Mouse (Mus musculus): ENCODE measurements at regions not wholly inside any gene's neighbourhood (a gene's known extent, or its start where the extent isn't known, plus 50 kb on each side); places are given as distances from the start of the nearest gene placed in this dataset.

DNA sequence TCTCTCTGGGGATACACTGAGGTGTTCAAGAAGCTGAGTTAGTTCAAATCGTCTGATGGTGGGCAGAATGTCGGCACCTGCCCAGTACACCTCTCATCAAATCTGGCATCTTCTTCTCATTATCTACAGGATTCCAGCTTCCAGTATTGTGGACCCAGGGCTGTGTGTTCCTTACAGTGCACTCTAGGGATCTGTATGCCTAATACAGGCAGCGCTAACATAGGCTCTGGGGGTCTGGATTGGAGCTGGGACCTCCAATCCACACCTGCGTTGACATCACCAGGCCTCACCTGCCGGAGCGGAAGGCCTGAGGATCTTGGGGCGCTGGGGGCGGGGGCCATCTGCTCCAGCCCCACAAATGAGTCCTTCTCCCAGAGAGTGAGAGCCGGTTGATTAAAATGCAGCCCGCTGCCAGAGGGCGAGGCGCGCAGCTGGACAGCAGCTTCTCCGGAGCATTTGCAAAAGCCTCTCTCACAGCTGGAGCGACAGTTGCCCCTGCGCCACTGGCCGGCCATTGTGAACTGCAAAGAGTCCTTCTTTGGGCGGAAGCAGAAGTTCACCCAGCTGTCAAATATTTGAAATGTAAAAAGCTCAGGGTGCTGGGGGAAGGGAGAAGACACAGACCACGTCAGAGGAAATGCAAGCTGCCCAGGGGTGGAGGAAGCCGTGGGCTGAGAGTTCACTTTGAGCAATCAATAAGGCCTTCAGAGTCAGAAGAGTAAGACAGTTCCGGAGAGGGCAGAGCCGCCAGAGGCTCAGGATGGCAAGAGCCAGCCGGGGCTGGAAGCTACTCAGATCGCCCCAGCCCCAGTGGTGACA is 347.0 kb downstream of the Rnf144a start:
- Histone ChIP-seq H3K4me1 (ENCODE audit: control insufficient read depth, insufficient read depth, low read length) (peaks cover 9% of the 10 kb centered on the region), H3K4me3 (replicated peaks; ENCODE audit: insufficient read depth, low read depth, low read length) (no peak overlapping the region), H3K27me3 (ENCODE audit: control insufficient read depth, insufficient read depth, low read length) (no peaks in the 10 kb centered on the region), H3K27ac (ENCODE audit: insufficient read depth, low read length) (no peak overlapping the region)
- DNase-seq: no peak
- 56% methylated on average over 24 of the region's 24 CpGs for WGBS
- TF ChIP-seq CTCF (IDR thresholded peaks at IDR 0.05; ENCODE audit: borderline replicate concordance, insufficient read depth, low read depth, low read length) (no peak), POLR2A (IDR thresholded peaks at IDR 0.05; ENCODE audit: borderline replicate concordance, insufficient read depth, low read length) (no peak)

DNA sequence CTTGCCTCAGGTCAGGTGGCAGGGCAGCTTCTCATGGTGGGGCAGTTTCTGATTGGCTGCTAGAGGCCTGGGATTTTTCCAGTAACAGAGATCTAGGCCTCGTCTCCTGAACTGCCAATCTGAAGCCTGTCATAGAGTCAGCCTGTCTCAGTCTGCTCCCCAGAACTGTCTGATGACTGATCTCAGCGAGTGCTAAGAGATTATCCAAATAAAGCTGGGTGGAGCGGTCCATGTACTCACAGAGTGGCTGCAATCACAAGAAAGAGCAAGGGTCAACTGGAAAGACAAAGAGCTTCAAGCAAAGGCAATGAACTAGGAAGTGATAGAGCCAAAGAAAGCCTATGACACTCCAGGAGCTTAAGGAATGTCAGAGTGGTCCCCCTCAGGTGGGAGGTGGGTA is 354.7 kb downstream of the Rnf144a start:
- Histone ChIP-seq H3K27me3 (ENCODE audit: control insufficient read depth, insufficient read depth, low read length) (no peaks in the 10 kb centered on the region), H3K4me3 (replicated peaks; ENCODE audit: insufficient read depth, low read depth, low read length) (no peak overlapping the region), H3K27ac (ENCODE audit: insufficient read depth, low read length) (no peak overlapping the region), H3K4me1 (ENCODE audit: control insufficient read depth, insufficient read depth, low read length) (no peaks in the 10 kb centered on the region)
- no peak for DNase-seq
- 72% methylated on average over 3 of the region's 3 CpGs for WGBS
- no peak for TF ChIP-seq POLR2A (IDR thresholded peaks at IDR 0.05; ENCODE audit: borderline replicate concordance, insufficient read depth, low read length)
- no peak for TF ChIP-seq CTCF (IDR thresholded peaks at IDR 0.05; ENCODE audit: borderline replicate concordance, insufficient read depth, low read depth, low read length)

DNA sequence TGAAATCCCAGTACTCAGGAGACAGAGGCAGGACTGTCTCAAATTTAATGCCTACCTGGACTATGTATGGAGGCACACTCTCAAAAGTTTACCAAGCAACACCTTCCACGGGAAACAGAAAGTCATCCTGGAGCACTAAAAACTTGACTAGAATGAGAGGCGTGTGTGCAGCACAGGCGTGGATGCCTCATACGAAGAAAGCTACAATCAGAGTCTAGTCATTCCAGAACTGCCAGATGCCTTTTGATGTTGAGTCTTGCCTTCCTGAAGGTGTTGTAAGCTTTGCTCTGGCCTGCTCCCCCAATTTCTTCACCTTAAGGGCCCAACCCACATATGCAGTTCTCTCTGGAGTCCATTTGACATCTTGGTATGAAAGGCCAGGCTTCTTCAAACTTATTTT is 356.0 kb downstream of the Rnf144a start:
- Histone ChIP-seq H3K27me3 (ENCODE audit: control insufficient read depth, insufficient read depth, low read length) (no peaks in the 10 kb centered on the region), H3K27ac (ENCODE audit: insufficient read depth, low read length) (no peak overlapping the region), H3K4me1 (ENCODE audit: control insufficient read depth, insufficient read depth, low read length) (no peaks in the 10 kb centered on the region), H3K4me3 (replicated peaks; ENCODE audit: insufficient read depth, low read depth, low read length) (no peak overlapping the region)
- TF ChIP-seq CTCF (IDR thresholded peaks at IDR 0.05; ENCODE audit: borderline replicate concordance, insufficient read depth, low read depth, low read length) (no peak), POLR2A (IDR thresholded peaks at IDR 0.05; ENCODE audit: borderline replicate concordance, insufficient read depth, low read length) (no peak)
- DNase-seq: no peak
- WGBS: 93% methylated on average over 4 of the region's 4 CpGs

DNA sequence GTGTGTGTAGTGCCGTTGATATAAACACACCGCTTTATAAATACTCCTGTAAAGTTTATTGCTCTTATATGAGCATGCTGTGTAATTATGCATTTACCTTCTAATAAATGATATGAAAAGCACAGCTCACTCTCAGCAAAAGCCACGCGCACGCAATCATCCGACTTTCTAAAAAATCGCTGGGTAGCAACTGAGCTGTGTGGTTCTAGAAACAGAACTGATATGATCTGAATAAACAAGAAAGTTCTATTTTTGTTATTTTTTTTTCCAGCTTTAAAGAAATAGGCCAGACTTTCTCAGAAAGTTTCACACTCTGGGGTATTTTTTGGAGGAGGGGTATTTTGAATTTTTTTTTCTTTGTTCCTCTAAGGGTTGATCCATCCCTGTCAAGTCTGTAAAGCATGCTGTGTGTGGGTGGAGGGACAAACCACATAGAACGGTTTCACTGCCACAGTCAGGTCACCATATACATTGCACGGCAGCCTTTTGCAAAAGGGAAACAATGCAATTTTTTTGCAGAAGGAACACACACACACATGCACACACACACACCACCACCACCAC is 357.5 kb downstream of the Rnf144a start:
- Histone ChIP-seq H3K27ac (ENCODE audit: insufficient read depth, low read length) (no peak overlapping the region), H3K27me3 (ENCODE audit: control insufficient read depth, insufficient read depth, low read length) (no peaks in the 10 kb centered on the region), H3K4me3 (replicated peaks; ENCODE audit: insufficient read depth, low read depth, low read length) (no peak overlapping the region), H3K4me1 (ENCODE audit: control insufficient read depth, insufficient read depth, low read length) (no peaks in the 10 kb centered on the region)
- no peak for TF ChIP-seq POLR2A (IDR thresholded peaks at IDR 0.05; ENCODE audit: borderline replicate concordance, insufficient read depth, low read length)
- TF ChIP-seq CTCF (IDR thresholded peaks at IDR 0.05; ENCODE audit: borderline replicate concordance, insufficient read depth, low read depth, low read length): no peak
- DNase-seq: no peak
- WGBS: 91% methylated on average over 9 of the region's 9 CpGs

DNA sequence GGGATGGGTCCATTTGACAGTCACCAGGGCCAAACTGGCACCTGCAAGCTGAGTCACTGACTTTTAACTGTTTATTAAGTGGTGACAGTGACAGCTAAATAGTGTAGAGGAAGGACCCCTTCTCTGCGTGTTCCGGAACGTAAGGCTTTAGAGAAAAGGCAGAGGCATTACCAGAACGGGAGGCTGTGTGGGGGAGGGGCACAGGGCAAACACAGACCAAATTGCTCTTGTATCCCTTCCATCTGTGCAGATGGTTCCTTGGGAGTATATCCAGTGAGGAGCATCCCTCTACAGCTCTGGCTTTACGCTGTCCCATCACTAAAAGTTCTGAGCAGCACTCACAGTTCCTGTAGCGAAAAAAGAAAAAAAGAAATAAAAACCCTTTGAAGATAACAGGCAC is 368.1 kb downstream of the Rnf144a start:
- no peak for DNase-seq
- Histone ChIP-seq H3K27me3 (ENCODE audit: control insufficient read depth, insufficient read depth, low read length) (no peaks in the 10 kb centered on the region), H3K4me3 (replicated peaks; ENCODE audit: insufficient read depth, low read depth, low read length) (no peak overlapping the region), H3K4me1 (ENCODE audit: control insufficient read depth, insufficient read depth, low read length) (no peaks in the 10 kb centered on the region), H3K27ac (ENCODE audit: insufficient read depth, low read length) (no peak overlapping the region)
- WGBS: 30% methylated on average over 6 of the region's 6 CpGs
- TF ChIP-seq POLR2A (IDR thresholded peaks at IDR 0.05; ENCODE audit: borderline replicate concordance, insufficient read depth, low read length) (no peak), CTCF (IDR thresholded peaks at IDR 0.05; ENCODE audit: borderline replicate concordance, insufficient read depth, low read depth, low read length) (no peak)

DNA sequence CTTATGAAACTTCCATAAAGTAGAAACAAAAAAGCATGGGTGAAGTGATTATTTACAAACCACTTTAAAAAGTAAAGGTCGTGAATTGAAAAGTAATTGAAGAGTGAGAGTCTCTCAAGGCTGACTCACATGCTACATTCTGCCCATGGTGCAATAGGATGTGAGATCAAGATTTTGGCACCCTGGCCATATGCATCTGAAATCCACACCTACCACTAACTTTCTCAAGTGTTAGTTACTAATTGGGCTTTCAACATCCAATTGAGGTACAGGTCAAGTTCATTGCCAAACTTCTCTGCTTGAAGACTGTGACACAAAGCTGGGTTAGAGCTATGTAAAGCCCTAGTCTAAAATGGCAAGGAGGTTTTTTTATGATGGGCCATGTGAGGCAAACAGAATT is 369.7 kb downstream of the Rnf144a start:
- Histone ChIP-seq H3K27me3 (ENCODE audit: control insufficient read depth, insufficient read depth, low read length) (no peaks in the 10 kb centered on the region), H3K4me1 (ENCODE audit: control insufficient read depth, insufficient read depth, low read length) (no peaks in the 10 kb centered on the region), H3K4me3 (replicated peaks; ENCODE audit: insufficient read depth, low read depth, low read length) (no peak overlapping the region), H3K27ac (ENCODE audit: insufficient read depth, low read length) (no peak overlapping the region)
- DNase-seq: no peak
- TF ChIP-seq POLR2A (IDR thresholded peaks at IDR 0.05; ENCODE audit: borderline replicate concordance, insufficient read depth, low read length) (no peak), CTCF (IDR thresholded peaks at IDR 0.05; ENCODE audit: borderline replicate concordance, insufficient read depth, low read depth, low read length) (no peak)
- WGBS: 95% methylated on average over 1 of the region's 1 CpGs

DNA sequence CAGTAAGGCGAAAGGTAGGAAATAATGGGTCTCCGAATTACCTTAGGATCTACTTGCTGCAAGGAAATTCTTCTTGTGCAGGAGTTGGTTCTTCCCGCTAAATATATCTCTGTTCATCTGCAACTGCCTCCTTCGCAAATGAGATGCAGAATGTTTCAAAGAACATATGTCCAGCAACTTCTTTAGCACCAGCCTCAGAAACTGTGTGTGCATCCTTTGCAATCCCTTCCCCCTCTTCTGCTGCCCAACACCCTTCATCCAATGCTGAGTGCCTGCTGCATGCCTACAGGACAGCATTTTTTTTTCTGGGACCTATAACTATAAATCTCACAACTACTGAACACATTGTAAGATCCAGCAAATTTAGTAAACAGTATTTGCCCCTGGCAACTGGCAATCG is 402.1 kb downstream of the Rnf144a start:
- TF ChIP-seq CTCF (IDR thresholded peaks at IDR 0.05; ENCODE audit: borderline replicate concordance, insufficient read depth, low read depth, low read length): no peak
- no peak for TF ChIP-seq POLR2A (IDR thresholded peaks at IDR 0.05; ENCODE audit: borderline replicate concordance, insufficient read depth, low read length)
- no peak overlapping the region for H3K27ac ChIP-seq (ENCODE audit: insufficient read depth, low read length)
- H3K4me1 ChIP-seq (ENCODE audit: control insufficient read depth, insufficient read depth, low read length): no peaks in the 10 kb centered on the region
- no peak overlapping the region for H3K4me3 ChIP-seq (replicated peaks; ENCODE audit: insufficient read depth, low read depth, low read length)
- WGBS: 59% methylated on average over 5 of the region's 5 CpGs
- DNase-seq: no peak
- no peaks in the 10 kb centered on the region for H3K27me3 ChIP-seq (ENCODE audit: control insufficient read depth, insufficient read depth, low read length)

DNA sequence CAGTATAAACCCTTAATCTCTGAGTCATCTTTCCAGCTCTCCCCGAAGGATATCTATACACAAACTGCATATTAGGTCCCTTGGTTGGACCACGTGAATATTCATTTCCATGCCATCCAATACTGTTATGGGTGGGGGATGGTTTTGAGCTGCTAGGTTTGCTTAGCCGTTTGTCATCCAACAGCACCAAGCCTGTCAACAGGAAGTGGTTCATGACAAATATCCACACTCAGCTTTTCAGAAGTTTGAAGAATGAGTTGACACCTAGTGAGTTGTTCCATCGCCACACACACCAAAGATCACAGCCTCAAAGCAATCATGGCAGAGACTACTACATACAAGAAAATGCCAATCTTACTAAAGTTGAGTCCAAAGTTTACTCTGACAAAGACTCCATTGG is 421.0 kb downstream of the Rnf144a start:
- Histone ChIP-seq H3K27me3 (ENCODE audit: control insufficient read depth, insufficient read depth, low read length) (no peaks in the 10 kb centered on the region), H3K4me1 (ENCODE audit: control insufficient read depth, insufficient read depth, low read length) (no peaks in the 10 kb centered on the region), H3K4me3 (replicated peaks; ENCODE audit: insufficient read depth, low read depth, low read length) (no peak overlapping the region), H3K27ac (ENCODE audit: insufficient read depth, low read length) (no peak overlapping the region)
- WGBS: 90% methylated on average over 4 of the region's 4 CpGs
- TF ChIP-seq POLR2A (IDR thresholded peaks at IDR 0.05; ENCODE audit: borderline replicate concordance, insufficient read depth, low read length) (no peak), CTCF (IDR thresholded peaks at IDR 0.05; ENCODE audit: borderline replicate concordance, insufficient read depth, low read depth, low read length) (no peak)
- DNase-seq: no peak
